Mouse (Mus musculus): ENCODE results near the gene Tet3.

Tet3 gene

GRCm38 (mm10) chr6:83459034-83459644 lies at the start of gene Tet3:
Gene Tet3 (minus strand): TSS chr6:83459084.
- DNase-seq (ENCODE audit: low spot score): no peak

- DNase-seq (ENCODE audit: low spot score): no peak
Observed at GRCm38 (mm10) chr6:83507168-83507546, 48.3 kb upstream of the Tet3 start.

- peak; percentile 91 for DNase-seq (ENCODE audit: low spot score)
Observed at GRCm38 (mm10) chr6:83506258-83507167, 47.6 kb upstream of the Tet3 start, which contains the start of gene Dguok. Gene Dguok (minus strand): TSS chr6:83506969.

GRCm38 (mm10) chr6:83505554-83505953 lies 46.7 kb upstream of the Tet3 start:
- no peak for DNase-seq (ENCODE audit: low spot score)

GRCm38 (mm10) chr6:83503361-83503760 lies 44.5 kb upstream of the Tet3 start:
- no peak for DNase-seq (ENCODE audit: low spot score)

GRCm38 (mm10) chr6:83502656-83503055 lies 43.8 kb upstream of the Tet3 start:
- DNase-seq (ENCODE audit: low spot score): no peak

- DNase-seq (ENCODE audit: low spot score): no peak
Observed at GRCm38 (mm10) chr6:83501524-83502310, 42.8 kb upstream of the Tet3 start.

- no peak for DNase-seq (ENCODE audit: low spot score)
Observed at GRCm38 (mm10) chr6:83500462-83500861, 41.6 kb upstream of the Tet3 start.

GRCm38 (mm10) chr6:83499078-83499477 lies 40.2 kb upstream of the Tet3 start:
- no peak for DNase-seq (ENCODE audit: low spot score)

GRCm38 (mm10) chr6:83496753-83497710 lies 38.1 kb upstream of the Tet3 start:
- DNase-seq (ENCODE audit: low spot score): no peak

- DNase-seq (ENCODE audit: low spot score): no peak
Observed at GRCm38 (mm10) chr6:83496009-83496752, 37.3 kb upstream of the Tet3 start.

GRCm38 (mm10) chr6:83490622-83491021 lies 31.7 kb upstream of the Tet3 start:
- DNase-seq (ENCODE audit: low spot score): no peak

GRCm38 (mm10) chr6:83488200-83488599 lies 29.3 kb upstream of the Tet3 start:
- no peak for DNase-seq (ENCODE audit: low spot score)

- DNase-seq (ENCODE audit: low spot score): no peak
Observed at GRCm38 (mm10) chr6:83487298-83487697, 28.4 kb upstream of the Tet3 start.

- no peak for DNase-seq (ENCODE audit: low spot score)
Observed at GRCm38 (mm10) chr6:83485854-83486253, 27.0 kb upstream of the Tet3 start.

- DNase-seq (ENCODE audit: low spot score): no peak
Observed at GRCm38 (mm10) chr6:83483776-83484175, 24.9 kb upstream of the Tet3 start.

- DNase-seq (ENCODE audit: low spot score): no peak
Observed at GRCm38 (mm10) chr6:83482418-83483085, 23.7 kb upstream of the Tet3 start.

- DNase-seq (ENCODE audit: low spot score): no peak
Observed at GRCm38 (mm10) chr6:83480019-83480655, 21.3 kb upstream of the Tet3 start.

GRCm38 (mm10) chr6:83479193-83479592 lies 20.3 kb upstream of the Tet3 start:
- DNase-seq (ENCODE audit: low spot score): no peak

- no peak for DNase-seq (ENCODE audit: low spot score)
Observed at GRCm38 (mm10) chr6:83478628-83479027, 19.7 kb upstream of the Tet3 start.
